Mouse (Mus musculus): ENCODE results near the gene Ralgps1.
"Not testable (repeated sequence)": the region's sequence is repeated elsewhere in the genome, so short reads cannot be mapped to it uniquely, and the experiment has no call there.

Ralgps1 gene

GRCm38 (mm10) chr2:33131500-33132092 lies 239.7 kb downstream of the Ralgps1 start, which contains the start of gene Garnl3:
Gene Garnl3 (minus strand): TSS chr2:33131654.
- peak; percentile 78 for DNase-seq (ENCODE audit: low spot score)

GRCm38 (mm10) chr2:33130526-33131483 lies 240.5 kb downstream of the Ralgps1 start:
- DNase-seq (ENCODE audit: low spot score) = peak; percentile 100

- no peak for DNase-seq (ENCODE audit: low spot score)
Measured at GRCm38 (mm10) chr2:33130141-33130525, 241.2 kb downstream of the Ralgps1 start.

- DNase-seq (ENCODE audit: low spot score) = no peak
Measured at GRCm38 (mm10) chr2:33129696-33130095, 241.6 kb downstream of the Ralgps1 start.

GRCm38 (mm10) chr2:33129005-33129404 lies 242.3 kb downstream of the Ralgps1 start:
- DNase-seq (ENCODE audit: low spot score) = no peak

- DNase-seq (ENCODE audit: low spot score) = no peak
Measured at GRCm38 (mm10) chr2:33127271-33127670, 244.0 kb downstream of the Ralgps1 start.

GRCm38 (mm10) chr2:33122856-33123255 lies 248.4 kb downstream of the Ralgps1 start:
- DNase-seq (ENCODE audit: low spot score) = no peak

- DNase-seq (ENCODE audit: low spot score) = no peak
Measured at GRCm38 (mm10) chr2:33100536-33100935, 270.8 kb downstream of the Ralgps1 start.

GRCm38 (mm10) chr2:33097326-33097725 lies 274.0 kb downstream of the Ralgps1 start:
- DNase-seq (ENCODE audit: low spot score) = not testable (repeated sequence)

- no peak for DNase-seq (ENCODE audit: low spot score)
Measured at GRCm38 (mm10) chr2:33095221-33095671, 276.0 kb downstream of the Ralgps1 start.

GRCm38 (mm10) chr2:33090620-33091520 lies 280.4 kb downstream of the Ralgps1 start:
- DNase-seq (ENCODE audit: low spot score) = no peak

GRCm38 (mm10) chr2:33090033-33090400 lies 281.3 kb downstream of the Ralgps1 start:
- not testable (repeated sequence) for DNase-seq (ENCODE audit: low spot score)

- no peak for DNase-seq (ENCODE audit: low spot score)
Measured at GRCm38 (mm10) chr2:33089356-33090032, 281.8 kb downstream of the Ralgps1 start.

- DNase-seq (ENCODE audit: low spot score) = no peak
Measured at GRCm38 (mm10) chr2:33086671-33087363, 284.5 kb downstream of the Ralgps1 start.

GRCm38 (mm10) chr2:33086016-33086596 lies 285.2 kb downstream of the Ralgps1 start:
- no peak for DNase-seq (ENCODE audit: low spot score)

- DNase-seq (ENCODE audit: low spot score) = no peak
Measured at GRCm38 (mm10) chr2:33084221-33084620, 287.1 kb downstream of the Ralgps1 start.

Data from yolk sac, embryonic 10.5 days (tissue).